Mouse (Mus musculus) mouse embryonic stem cell (cell line): ENCODE data around the gene Bricd5.
"Not testable (repeated sequence)": the region's sequence is repeated elsewhere in the genome, so short reads cannot be mapped to it uniquely, and the experiment has no call there.

ENCODE experiments used
- in situ Hi-C, 2 experiments: fragments of 300-500 bp; cut with MboI; formaldehyde crosslinking; loops; 1 replicate in 1 of 2; 3 replicates in 1 of 2; pipeline ENCODE4 v1.14.3; 2019 to 2020; ENCODE audit warnings: low sequenced_read_pairs in 2 of 2, low pct_unique_long_range_greater_than_20kb in 1 of 2, mixed read lengths in 1 of 2; ENCODE audit not compliant: unreplicated experiment in 1 of 2

Bricd5 gene

DNA sequence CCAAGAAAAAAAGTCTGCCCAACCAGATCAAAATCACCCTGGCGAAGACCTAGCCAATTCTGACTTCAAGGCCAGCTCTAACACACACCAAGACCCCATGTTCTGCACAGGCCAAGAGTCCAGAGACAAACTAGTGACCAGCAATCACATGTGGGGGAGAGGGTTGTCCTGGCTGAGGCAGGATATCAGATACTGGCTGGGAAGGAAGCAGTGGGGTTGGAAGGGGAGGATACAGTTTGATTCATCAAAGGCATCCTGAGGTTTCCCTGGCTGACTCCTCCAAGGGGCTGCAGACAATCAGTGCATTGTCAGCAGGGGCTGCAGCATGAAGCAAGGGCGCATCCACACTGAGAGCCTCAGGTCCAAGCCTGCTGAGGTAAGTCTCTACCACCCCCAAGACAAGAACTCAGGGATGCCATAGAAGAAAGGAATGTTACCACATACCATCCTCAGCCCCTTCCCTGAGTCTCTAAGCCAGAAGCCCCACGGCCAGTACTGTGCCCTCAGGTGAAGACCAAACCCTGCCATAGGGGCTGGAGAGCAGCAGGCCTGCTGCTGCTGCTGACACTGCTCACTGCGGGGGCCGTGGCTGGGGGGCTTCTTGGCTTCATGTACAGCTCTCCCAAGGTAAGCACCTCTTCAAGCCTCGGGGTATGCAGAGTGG lies at the start of gene Bricd5:
TSS of gene Bricd5 (plus strand) at position 273 of the 664 bp plus-strand sequence.
- in situ Hi-C loops = no loop called here

DNA sequence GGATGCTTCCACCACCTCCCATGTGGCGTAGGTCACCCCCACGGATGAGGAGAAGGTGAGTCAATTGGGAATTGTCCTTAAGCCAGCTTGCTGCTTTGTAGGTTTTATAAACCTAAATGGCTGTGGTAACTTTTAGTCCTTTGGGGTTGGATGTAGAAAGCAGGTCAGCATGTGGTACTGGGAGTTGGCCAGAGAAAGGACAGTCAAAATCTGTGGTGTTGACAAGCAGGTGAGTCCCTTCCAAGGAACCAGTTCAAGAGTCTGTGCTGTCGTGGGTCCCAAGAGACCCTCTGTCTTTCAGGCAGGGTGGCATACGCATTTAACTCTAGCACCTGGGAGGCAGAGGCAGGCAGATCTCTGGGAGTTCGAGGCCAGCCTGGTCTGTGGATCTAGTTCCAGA lies 49.2 kb upstream of the Bricd5 start:
- in situ Hi-C loops = no loop called here

DNA sequence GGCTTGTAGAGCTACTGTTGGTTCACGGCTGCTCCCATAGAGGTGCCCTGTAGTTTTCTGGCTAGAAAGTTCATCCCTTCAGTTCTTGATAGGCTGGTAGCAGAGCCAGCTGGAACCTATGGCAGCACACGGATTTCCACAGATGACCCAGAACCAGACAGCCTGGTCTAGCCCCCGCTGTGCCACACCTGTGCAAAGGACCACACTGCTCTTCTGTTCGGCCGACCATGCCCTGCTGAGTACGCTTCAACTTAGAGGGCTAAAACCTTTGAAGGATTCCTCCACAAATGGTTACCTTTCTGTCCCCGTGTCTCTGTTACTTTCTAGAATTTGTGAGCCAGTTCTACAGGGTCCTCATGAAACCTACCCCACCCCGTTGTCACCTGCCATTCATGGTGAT lies 48.4 kb upstream of the Bricd5 start:
- in situ Hi-C loops = not testable (repeated sequence)

DNA sequence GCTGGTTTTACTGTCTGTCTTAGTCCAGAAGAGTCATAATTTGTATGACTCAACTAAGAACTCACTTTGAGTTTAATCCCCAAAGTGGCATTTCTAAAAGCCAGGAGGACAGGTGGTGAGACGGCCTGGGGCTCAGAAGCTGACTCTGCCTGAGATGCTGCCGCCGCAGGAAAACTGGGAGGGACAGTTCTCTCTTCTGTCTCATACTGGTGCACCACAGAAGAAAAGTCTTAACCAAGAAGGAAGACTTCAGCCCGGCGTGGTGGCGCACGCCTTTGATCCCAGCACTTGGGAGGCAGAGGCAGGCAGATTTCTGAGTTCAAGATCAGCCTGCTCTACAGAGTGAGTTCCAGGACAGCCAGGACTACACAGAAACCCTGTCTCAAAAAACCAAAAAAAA lies 47.8 kb upstream of the Bricd5 start:
- in situ Hi-C loops = no loop called here

DNA sequence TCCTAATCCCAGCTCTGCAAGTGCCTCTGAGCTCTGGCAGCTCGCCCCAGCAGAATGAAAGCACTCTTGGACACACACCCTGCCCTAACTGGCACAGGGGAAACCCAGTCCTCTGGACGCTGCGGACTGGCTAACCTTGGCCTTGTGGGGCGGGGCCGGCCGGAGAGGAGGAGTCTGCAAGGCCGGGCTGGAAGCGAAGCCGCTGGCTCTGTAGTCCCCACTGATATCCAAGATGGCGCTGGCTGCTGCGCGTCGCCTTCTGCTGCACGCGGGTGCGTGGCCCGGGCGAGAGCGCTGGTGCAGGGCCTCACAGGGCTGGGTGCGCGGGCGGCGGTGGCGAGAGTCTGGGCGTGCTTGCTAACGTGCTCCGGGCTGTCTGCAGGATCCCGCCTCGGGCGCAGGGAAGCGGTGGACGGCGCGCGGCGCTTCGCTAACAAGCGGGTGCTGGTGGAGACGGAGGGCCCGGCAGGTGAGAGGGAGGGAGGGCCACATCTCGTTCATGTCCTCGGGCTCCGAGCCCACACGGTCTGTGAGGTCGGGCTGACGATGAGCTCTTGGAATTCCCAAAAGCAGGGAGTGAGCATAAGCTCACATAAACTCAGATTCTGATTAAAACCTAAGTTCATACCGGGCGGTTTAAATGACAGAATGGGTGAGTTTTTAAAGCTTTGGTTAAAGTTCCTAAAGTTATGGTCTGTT lies 47.1 kb upstream of the Bricd5 start, which contains the start of gene Eci1:
TSS of gene Eci1 (plus strand) at position 171 of the 699 bp plus-strand sequence.
- in situ Hi-C loops = no loop called here

DNA sequence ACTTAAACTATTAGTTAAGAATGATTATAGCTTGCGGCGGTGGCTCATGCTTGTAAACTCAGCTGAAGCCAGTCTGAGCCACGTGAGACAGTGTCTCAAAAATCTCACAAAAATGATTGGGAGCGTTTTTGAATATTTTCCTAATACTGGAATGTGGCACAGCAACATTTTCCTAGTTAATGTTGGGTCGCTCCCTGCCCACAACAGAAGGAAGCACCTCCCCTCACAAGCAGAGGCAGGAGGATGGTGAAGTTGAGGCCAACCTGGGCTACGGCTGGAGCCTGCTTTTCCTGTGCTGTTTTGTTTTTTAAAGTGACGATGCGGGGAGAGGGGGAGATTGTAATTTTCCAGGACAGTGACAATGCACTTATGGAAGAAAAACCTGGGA lies 46.5 kb upstream of the Bricd5 start:
- in situ Hi-C loops = no loop called here

DNA sequence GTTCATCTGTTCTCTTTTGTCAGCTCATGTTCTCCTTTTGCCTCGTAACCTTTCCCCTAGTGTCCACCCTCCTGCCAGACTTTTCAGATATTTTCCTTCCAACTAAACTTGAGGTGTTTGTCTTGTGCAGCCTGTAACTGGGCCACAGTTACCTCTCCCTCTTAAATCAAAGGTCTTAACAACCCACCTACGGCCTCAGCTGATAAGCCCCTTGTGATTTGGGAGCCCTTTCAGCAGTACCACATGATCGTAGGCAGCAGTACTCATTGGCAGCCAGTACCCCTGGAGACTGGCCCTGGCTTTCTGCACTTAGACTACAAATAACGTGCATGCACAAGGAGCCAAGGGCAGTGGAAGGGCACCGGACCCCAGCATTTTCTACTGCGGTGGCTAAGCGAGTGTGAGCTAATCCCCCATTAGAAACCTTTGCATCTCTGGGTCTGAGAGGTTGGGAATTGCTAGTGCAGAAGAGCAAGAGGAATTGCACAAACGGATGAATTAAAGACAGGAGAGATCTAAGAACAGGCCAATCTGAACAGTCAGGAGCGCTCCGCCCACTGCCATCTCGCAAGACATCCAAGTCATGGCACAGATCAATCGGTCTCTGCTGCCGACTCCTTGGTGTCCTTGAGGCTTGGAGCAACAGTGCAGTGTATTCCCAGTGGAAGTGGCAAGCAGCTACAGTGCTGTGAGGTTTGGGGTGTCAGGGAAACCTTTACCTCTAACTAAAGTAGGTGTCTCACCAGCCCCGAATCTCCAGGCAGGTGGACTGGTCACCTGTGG lies 44.3 kb upstream of the Bricd5 start:
- in situ Hi-C loops = no loop called here

DNA sequence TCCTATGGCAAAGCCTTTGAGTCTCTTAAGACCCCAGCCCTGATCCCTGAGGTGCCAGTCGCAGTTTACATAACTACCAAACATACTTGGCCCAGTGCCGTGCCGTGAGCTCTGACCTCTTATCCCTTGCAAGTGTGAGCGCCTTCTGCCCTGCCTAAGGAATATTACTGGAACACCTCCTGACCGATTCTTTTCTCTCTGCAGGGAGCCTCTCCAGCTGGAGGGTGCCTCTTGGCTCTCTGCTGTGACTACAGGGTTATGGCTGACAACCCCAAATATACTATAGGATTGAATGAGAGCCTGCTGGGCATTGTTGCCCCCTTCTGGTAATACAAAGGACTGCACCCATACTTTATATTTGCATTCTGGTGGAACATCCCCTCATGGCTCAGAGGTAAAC lies 36.7 kb upstream of the Bricd5 start:
- in situ Hi-C loops = no loop called here

DNA sequence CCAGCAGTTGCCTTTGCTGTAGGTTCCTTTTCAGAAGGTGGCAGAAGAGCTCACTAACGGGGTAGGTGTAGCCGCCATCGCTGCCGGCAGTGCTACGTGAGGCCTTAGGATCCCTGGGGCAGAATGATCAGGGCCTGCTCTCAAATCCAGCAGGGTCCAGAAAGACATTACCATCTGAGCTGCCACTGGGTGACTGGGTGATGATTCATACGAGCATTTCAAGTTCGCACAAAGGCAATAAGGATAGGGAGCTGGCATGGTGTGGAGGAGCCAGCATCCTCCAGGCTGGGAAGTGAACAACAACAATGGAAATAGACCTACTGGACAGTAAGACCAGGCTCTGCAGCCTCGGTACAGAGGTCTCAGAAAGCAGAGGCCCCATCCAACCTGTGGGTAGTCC lies 33.3 kb upstream of the Bricd5 start:
- in situ Hi-C loops = no loop called here

DNA sequence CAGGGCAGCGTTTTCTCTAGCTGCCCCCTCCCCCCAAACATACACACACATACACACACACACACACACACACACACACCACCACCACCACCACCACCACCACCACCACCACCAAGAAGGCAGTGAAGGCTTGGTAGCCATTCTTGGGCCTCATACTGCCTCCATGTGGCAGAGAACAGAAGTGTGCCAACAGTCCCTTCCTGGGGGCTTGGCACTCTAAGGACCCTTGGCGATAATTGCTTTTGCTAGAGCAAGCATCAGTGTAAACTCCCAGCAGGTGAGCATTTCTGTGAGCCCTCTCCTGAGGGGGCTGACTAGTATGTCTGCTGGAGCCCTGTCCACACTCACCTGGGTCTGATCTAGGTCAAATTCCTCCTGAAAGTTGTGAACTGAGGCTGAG lies 32.5 kb upstream of the Bricd5 start:
- in situ Hi-C loops = no loop called here

DNA sequence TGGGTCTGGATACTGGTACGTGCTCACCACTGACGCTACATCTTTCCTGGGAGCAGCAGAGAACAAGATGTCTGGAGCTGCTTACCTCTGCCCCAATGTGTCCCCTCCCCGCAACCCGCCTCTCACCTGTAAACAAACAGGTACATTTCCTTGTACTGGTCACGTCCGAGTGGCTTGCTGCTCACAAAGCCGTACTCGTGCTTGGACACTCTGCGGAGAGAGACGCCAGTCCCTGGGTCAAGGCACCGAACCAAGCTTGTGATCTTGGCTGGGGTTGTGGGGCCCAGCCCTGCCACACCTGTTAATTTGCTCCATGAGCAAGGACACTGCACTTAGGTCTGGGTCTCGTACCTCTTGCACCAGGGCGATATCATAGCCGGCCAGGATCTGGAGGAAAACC lies 31.6 kb upstream of the Bricd5 start:
- in situ Hi-C loops = no loop called here

DNA sequence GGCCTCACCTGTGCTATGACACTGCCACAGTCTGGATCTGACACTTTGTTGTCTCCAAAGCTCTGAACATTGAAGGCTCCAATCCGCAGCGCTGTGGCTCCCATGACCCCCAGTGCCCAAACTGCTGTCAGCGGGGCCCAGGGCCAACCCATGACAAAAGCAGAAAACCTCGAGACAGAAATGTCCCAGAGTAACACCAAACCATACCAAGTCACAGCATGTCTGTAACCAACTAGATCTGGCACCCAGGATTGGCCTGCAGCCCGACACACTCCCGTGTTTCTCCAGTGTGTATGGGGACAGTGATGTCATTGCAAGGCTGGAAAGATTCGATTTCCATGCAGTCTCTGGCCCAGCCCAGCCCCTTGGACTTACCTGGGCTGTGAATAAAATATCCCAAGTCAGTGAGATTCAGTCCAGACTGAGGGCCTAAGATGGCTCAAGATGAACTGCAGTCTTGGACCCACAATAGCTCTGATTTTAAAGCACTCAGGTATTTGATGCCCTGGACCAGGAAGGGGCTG lies 31.0 kb upstream of the Bricd5 start, which contains the start of gene Dnase1l2:
TSS of gene Dnase1l2 (minus strand) at position 474 of the 524 bp plus-strand sequence.
- in situ Hi-C loops = no loop called here

DNA sequence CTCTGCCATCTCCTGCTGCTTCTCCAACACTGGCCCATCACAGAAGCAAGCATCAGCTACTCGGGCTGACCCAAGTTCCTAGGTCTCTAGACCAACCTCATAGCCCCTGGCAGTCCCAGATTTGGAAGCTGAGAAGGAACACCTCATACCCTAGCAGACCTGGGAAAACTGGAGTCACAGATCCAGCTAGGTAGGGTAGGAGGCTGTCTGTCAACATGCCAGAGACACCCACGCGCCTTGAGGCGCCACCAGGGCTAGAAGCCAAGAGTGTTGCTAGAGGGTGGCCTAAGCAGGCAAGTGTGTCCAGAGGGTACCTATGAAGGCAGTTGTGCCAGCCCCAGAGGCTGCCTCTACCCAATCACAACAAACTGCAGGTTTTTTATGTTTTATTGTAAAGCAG lies 30.3 kb upstream of the Bricd5 start:
- in situ Hi-C loops = no loop called here

DNA sequence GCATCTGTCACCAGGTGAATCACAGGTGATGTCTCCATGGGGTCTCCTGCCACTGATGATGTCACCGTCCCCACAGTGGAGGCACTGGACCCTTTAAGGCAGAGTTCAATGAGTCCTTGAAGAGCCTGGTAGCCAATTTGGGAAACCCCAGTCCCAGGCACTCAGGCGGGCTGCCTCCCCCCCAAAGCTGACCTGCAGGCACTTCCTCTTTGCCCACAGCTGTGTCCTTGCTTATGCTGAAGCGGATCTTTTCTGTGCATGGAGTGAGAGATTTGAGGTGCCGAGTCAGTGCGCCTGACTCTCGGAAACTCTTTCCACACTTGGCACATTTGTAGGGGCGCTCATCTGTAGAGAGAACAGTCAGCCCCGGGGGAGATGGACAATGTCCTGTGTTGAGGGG lies 27.1 kb upstream of the Bricd5 start:
- in situ Hi-C loops = no loop called here

DNA sequence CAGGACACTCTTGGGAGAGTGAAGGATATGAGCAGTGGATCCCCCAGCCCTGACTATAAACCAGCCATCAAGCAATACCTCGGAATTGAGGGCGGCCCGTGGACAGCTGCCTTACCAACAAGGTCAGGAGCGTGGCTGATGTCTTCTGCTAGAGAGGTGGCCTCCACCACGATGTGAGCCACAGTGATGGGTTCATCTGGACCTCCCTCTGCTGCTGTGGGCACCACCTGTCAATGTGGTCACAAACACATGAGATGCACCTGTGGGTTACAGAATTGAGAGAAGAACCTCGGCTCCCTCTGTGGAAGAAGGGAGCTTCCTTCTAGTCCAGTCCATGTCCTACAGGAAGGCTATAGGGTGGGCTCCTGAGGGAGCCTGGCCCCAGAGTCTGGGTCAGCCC lies 24.2 kb upstream of the Bricd5 start:
- in situ Hi-C loops = no loop called here

DNA sequence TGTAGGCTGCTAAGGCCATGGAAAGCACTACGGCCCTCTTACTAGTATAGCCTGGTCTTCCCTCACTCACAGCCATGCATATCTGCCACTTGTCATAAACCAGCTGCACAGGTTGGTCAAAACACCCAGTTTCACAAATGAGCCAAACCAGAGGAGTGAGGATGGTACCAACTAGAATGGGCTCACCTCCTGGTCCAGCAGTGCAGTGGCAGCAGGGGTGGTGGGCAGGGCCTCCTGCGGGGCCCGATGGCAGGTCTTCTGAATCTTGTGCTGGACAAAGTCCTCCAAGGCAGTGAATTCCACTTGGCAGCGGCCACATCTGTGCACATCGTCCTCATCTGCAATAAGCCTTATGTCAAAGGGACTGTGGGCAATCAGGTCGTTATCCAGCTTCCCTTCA lies 22.5 kb upstream of the Bricd5 start:
- in situ Hi-C loops = no loop called here

DNA sequence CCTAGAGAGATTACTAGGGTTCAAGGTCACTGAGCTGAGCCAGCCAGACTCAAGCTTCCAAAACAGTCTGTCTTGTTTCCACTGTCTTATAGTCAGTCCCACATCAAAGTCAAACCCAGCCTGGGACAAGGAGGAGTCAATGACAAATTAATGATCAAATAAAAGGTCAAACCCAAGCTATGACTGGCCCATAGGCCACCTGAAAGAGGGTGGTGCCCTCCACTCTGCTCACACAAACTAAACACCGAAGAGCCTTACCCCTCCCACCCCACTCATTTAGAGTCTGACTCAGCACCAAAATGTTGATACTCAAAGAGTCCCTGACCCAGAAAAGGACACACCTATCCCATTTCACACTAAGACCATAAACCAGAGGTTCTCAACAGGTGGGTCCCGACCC lies 20.3 kb upstream of the Bricd5 start:
- in situ Hi-C loops = no loop called here

DNA sequence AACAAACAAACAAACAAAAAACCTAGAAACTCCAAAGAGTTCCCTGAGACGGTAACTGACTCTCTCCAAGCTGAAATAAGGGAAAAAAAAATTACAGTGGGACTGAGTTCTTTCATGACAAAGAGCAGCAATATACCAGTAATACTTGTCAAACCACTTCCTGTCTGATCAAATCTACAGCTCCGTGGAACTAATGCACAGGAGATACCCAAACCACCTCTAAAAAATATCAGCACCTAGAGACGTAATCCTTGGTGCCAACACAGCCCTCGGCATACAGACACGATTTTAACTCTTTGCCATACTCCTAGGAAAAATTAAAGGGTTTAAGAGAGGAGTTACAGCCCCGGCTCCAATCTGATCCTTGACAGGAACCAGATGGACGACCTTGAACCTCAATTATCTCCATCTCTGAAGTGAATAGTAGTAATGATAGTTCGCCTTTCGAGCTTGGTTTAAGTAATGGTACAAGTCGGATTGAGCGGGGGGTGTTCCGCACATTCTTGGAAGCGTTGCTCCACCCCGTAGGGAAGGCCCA lies 19.4 kb upstream of the Bricd5 start:
- in situ Hi-C loops = no loop called here
